Mouse (Mus musculus) cerebellum, adult 2 months (tissue): ENCODE measurements around the gene Frmd8. TPM values are rescaled to one million over a fixed set of nuclear protein-coding genes. Genes with fewer than 3 reads are reported as not detected.
A peak's percentile ranks its signal among the peaks of the same experiment; 100 is the strongest.

Experiments used
- DNase-seq, 2 experiments: peaks; one replicate each; pipeline ENCODE4 v3.0.0; 2021
- H3K27ac ChIP-seq: fragments of 200-500 bp; 2 replicates; pipeline ENCODE4 v1.5.1; 2012; ENCODE audit warnings: low read length, control low read depth, inconsistent platforms; ENCODE audit not compliant: insufficient read depth
- H3K27me3 ChIP-seq: fragments of 200-500 bp; 2 replicates; pipeline ENCODE4 v1.6.1; 2012; ENCODE audit warnings: inconsistent platforms, mild to moderate bottlenecking, low read length, moderate library complexity; ENCODE audit not compliant: control insufficient read depth, insufficient read depth
- H3K4me1 ChIP-seq: fragments of 200-500 bp; 2 replicates; pipeline ENCODE4 v1.6.1; 2011; ENCODE audit warnings: low read length; ENCODE audit not compliant: control insufficient read depth, insufficient read depth
- H3K4me3 ChIP-seq: fragments of 200-500 bp; replicated peaks from 2 replicates; pipeline ENCODE3; 2011; ENCODE audit warnings: mild to moderate bottlenecking, low read depth, low read length, control low read depth; ENCODE audit not compliant: insufficient read depth
- CTCF ChIP-seq: fragments of 200-500 bp; IDR thresholded peaks from 2 replicates; pipeline ENCODE4 v1.5.1; 2011; ENCODE audit warnings: low read depth, mild to moderate bottlenecking, control low read depth, low read length, moderate library complexity, borderline replicate concordance; ENCODE audit not compliant: insufficient read depth
- POLR2A ChIP-seq: fragments of 200-500 bp; IDR thresholded peaks from 2 replicates; pipeline ENCODE4 v1.6.1; 2011; ENCODE audit warnings: low read length, control low read depth, borderline replicate concordance; ENCODE audit not compliant: insufficient read depth
- WGBS: fragments of 180-500 bp; shearing (Covaris S2); methylation state at CpG from one replicate; pipeline ENCODE4 v1.1.7; 2018; 5-methylcytosine and 5-hydroxymethylcytosine counted together
- polyA plus RNA-seq: library from polyadenylated mRNA; depleted of rRNA; stranded (reverse); fragments of >200 nt; gene quantifications from 2 replicates; pipeline ENCODE4 v1.2.3, GENCODE M21; 2012

Frmd8 gene
- polyA plus RNA-seq, 1 experiment = 28.3 TPM

DNA sequence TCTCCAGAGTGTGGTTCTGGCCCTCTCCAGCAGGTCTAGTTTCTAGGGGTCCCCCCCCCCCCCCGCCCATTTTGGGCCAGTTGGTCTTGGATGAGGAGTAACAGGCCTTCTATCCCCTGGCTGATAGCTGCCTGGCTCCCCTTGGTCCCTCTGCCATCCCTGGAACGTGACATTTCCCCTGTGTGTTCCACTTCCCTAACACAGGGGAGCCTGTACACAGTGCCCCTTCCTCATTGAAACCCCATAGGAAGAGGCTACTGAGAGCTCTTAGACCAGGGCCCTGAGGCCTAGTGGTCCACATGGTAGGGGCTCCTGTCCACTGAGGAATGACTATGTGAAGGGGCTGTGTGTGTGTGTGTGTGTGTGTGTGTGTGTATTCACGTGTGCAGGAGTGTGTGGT, 67.3 kb downstream of the Frmd8 start:
- no peak for TF ChIP-seq CTCF
- peaks cover 32% of the 10 kb centered on the region for H3K4me1 ChIP-seq

GRCm38 (mm10) chr19:5806809-5807205, 68.3 kb downstream of the Frmd8 start:
- TF ChIP-seq POLR2A (no peak), CTCF (no peak)
- no peak overlapping the region for H3K27ac ChIP-seq
- no peak overlapping the region for H3K4me3 ChIP-seq
- peaks cover 31% of the 10 kb centered on the region for H3K4me1 ChIP-seq
- whole genome bisulfite sequencing = 55% methylated on average over 6 of the region's 6 CpGs
- H3K27me3 ChIP-seq = no peaks in the 10 kb centered on the region
- DNase-seq = no peak

More for the DNA sequence above, 67.3 kb downstream of the Frmd8 start:
- WGBS = 61% methylated on average over 3 of the region's 3 CpGs
- H3K27me3 ChIP-seq = no peaks in the 10 kb centered on the region
- H3K4me3 ChIP-seq = no peak overlapping the region
- no peak overlapping the region for H3K27ac ChIP-seq
- no peak for DNase-seq

DNA sequence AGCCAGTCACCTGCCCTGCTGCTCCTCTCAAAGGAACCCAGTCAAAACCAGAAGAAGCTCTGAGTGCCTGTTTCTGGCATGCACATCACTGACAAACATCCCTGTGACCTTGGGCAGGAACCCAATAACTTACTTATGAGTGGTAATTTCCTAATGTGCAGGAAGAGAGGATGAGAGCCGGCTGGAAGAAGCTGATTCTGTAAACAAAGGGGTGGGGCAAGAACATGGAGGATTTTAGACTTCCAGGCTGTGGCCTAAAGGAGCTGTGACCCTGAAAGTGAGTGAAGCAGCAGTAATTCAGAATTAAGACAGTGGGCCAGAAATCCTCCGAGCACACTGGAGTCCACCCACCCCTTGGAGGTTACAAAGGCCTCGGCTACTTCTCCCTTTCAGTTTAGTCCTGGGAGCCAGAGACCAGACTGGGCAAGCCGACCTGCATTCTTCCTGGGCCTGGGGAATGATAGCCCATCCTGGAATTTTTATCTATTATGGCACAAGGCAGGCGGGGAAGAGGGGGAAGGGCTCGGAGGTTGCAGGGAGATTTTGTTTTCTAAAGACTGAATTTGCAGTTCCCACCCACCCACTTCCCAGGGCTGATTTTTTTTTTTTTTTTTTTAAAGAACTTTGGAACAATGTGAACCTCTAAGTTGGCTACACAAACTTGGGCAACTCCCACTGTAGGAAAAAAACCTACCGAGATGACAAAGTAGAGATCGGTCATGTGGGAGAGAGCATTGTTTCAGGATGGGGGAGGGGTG, 68.8 kb downstream of the Frmd8 start:
- no peak for TF ChIP-seq POLR2A
- TF ChIP-seq CTCF = no peak
- peaks cover 25% of the 10 kb centered on the region for H3K4me1 ChIP-seq
- DNase-seq = no peak
- 22% methylated on average over 8 of the region's 8 CpGs for WGBS
- no peak overlapping the region for H3K4me3 ChIP-seq
- H3K27me3 ChIP-seq = no peaks in the 10 kb centered on the region
- H3K27ac ChIP-seq = peak overlapping the region; percentile 34

DNA sequence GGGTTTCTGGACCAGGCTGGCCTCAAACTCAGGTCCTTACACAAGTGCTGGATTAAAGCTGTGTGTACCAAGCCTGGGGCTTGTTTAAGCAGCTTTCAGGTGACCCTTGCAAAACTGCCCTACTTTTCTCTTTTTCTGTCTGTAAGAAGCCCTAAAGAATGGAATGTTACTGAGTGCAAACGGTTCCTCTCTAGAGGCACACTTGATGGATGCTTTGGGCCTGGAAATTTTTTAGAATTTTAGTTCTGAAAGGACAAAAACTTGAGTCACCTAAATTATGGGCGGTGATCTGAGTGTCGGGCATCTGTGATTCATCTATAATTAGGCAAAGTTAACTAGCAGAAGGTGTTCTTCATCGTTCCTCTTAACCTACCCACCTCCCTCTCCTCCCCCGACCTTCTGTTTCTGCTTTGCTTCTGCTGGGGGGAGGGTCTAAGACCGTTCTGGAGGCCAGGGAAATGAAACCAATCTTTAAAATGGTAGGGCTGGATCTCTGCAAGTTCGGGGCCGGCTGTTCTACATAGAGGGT, 70.6 kb downstream of the Frmd8 start:
- TF ChIP-seq POLR2A = no peak
- no peak for TF ChIP-seq CTCF
- Histone ChIP-seq H3K4me1 (peaks cover 12% of the 10 kb centered on the region), H3K27ac (peak overlapping the region; percentile 98), H3K4me3 (no peak overlapping the region), H3K27me3 (no peaks in the 10 kb centered on the region)
- 30% methylated on average over 8 of the region's 8 CpGs for WGBS
- DNase-seq = peak in 1 of 2 experiments; percentile 44

DNA sequence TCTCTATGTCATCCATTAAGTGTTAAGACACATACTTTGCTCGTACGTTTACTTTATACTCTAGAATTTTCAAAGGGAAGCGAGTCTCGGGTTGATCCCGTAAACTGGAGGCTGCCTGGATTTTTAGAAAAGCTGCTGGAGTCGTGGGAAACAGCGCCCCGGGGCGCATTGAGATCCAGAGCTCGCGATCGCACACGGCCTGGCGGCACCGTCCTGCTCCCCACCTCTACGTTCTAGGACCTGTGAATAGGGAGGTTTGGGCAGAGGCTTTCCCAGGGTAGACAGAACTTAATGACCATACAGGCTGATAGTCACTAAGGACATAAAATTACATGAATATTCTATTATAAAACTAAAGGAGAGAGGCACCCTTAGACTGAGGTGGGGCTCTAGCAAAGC, 71.2 kb downstream of the Frmd8 start:
- no peak for TF ChIP-seq CTCF
- TF ChIP-seq POLR2A = no peak

GRCm38 (mm10) chr19:5803041-5803880, 71.8 kb downstream of the Frmd8 start:
- TF ChIP-seq POLR2A (peak; percentile 67), CTCF (no peak)
- peak overlapping the region; percentile 75 for H3K4me3 ChIP-seq
- H3K4me1 ChIP-seq = peaks cover 8% of the 10 kb centered on the region
- H3K27ac ChIP-seq = peak overlapping the region; percentile 100
- DNase-seq = peak; percentile 99
- no peaks in the 10 kb centered on the region for H3K27me3 ChIP-seq
- under 1% methylated on average over 67 of the region's 67 CpGs for WGBS

More for the DNA sequence above, 71.2 kb downstream of the Frmd8 start:
- H3K4me1 ChIP-seq = peaks cover 8% of the 10 kb centered on the region
- H3K27ac ChIP-seq = peak overlapping the region; percentile 98
- H3K4me3 ChIP-seq = peak overlapping the region; percentile 49
- peak in 1 of 2 experiments; percentile 64 for DNase-seq
- no peaks in the 10 kb centered on the region for H3K27me3 ChIP-seq
- under 1% methylated on average over 16 of the region's 16 CpGs for WGBS

DNA sequence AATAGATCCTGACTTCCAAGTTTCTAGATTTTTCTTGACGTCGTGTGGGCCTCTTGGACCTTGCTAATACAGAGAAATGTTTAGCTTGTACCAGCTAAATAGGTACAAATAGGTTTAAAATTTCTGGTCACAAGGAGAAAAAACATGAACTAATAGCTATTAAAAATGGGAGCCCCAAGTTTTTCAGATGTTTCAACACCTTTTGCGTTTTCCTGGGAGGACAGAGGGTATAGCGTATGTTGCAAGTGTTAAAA, 72.4 kb downstream of the Frmd8 start:
- DNase-seq = no peak
- peak overlapping the region; percentile 75 for H3K4me3 ChIP-seq
- TF ChIP-seq POLR2A = no peak
- no peak for TF ChIP-seq CTCF
- peak overlapping the region; percentile 100 for H3K27ac ChIP-seq
- 1% methylated on average over 4 of the region's 4 CpGs for WGBS
- no peaks in the 10 kb centered on the region for H3K27me3 ChIP-seq
- H3K4me1 ChIP-seq = peaks cover 8% of the 10 kb centered on the region

- Histone ChIP-seq H3K27me3 (no peaks in the 10 kb centered on the region), H3K4me1 (peaks cover 8% of the 10 kb centered on the region), H3K27ac (peak overlapping the region; percentile 100; the same call in 1 of the 2 replicates), H3K4me3 (peak overlapping the region; percentile 92)
- TF ChIP-seq POLR2A (peak; percentile 100), CTCF (no peak)
- peak; percentile 95 to 98 for DNase-seq
- WGBS = under 1% methylated on average over 25 of the region's 25 CpGs
Measured at GRCm38 (mm10) chr19:5802011-5802786, 72.9 kb downstream of the Frmd8 start.
